Mouse (Mus musculus) mesoderm, embryonic 11.5 days (tissue): ENCODE data around the gene Cbx4.

ENCODE experiments used
- DNase-seq: peaks from one replicate; pipeline ENCODE4 v3.0.0-alpha.2; 2012; ENCODE audit warnings: low read depth, low spot score

Gene Cbx4

GRCm38 (mm10) chr11:119042466-119043272 is 43.4 kb downstream of the Cbx4 start:
- DNase-seq: no peak

DNA sequence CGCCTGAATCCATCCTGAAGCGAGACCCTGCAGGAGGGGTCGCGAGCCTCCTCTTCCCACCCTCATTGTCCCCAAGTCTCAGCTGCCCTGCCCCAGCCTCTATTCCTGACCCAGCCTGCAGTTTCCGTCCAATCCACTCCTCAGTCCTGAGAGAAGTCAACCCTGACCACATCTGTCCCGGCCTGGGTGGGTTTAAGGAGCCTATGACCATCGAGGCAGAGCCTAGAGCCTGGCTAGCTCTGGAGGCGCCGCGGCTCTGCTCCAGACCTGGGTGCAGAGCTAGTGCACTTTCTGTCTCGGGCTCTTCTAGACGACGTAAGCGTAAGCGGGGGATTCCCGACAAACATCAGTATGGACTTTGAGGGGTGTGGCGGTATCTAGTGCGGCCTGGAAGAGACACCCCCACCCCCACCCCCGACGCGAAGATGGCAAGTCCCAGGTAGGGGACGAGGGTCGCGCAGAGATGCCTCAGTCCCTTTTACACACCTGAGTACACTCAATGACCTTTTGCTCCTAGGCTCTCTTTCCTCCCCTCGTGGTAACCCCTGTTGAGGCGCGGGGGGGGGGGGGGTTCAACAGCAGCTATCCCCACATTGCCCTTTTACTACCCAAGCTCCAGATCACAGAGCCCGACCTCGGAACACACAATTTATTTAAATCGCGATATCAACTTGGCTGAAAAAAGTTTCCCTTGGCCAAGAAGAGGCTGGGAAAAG is 44.1 kb downstream of the Cbx4 start:
- no peak for DNase-seq

DNA sequence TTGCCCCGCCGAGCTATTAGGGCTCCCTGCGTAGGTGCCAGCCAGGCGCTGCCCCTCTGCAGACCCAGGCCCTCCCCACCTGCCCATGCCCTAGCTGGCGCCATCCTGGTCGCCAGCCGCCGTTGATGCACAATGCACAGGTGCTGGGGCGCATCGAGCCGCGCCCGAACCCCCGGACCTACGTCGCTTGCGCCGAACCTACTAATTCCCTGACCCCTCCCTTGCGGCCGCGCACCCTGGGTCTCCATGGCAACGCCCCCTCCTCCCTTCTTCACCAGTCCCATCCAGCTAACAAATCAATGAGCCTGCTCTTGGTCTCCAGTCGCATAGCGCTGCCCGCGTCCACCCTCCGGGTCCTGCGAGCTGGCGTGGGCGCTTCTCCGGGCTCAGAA is 44.7 kb downstream of the Cbx4 start:
- peak; percentile 76 for DNase-seq

- DNase-seq: peak; percentile 100
Observed at GRCm38 (mm10) chr11:119040600-119041324, 45.3 kb downstream of the Cbx4 start, which contains the start of gene Cbx8. Cbx8 (minus strand) TSS chr11:119040969.

GRCm38 (mm10) chr11:119039732-119040512 is 46.1 kb downstream of the Cbx4 start:
- no peak for DNase-seq

- DNase-seq: no peak
Observed at GRCm38 (mm10) chr11:119038744-119039484, 47.1 kb downstream of the Cbx4 start.

DNA sequence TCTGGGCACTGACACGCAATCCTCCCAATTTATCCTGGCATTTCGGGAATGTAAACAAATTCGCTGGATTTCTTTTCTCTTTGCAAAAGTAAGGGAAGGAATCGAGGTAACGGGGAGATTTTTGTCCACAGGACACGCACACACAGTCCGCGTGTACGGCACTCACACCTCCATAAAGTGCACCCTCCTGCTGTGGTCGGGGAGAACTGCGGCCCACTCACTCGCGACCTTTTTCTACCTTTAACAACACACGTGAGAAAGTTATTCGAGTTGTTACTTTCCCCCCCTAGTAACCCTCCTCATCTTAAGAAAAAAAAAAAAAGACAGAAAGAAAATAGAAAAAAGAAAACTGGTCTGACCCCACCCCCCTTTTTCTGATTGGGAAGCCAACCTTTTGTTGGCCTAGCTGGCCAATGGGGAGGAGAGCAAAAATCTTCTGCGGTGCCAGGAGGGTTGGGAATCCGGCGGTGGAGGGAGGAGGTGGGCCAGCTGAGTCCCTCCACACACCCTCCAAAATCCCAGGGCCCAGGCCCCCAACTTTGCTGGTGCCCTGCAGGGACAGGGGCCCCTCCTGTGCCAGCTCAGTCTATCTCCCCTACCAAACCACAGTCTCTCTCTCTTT is 48.1 kb downstream of the Cbx4 start:
- no peak for DNase-seq

- no peak for DNase-seq
Observed at GRCm38 (mm10) chr11:119036934-119037779, 48.9 kb downstream of the Cbx4 start.

GRCm38 (mm10) chr11:119036447-119036846 is 49.6 kb downstream of the Cbx4 start:
- DNase-seq: no peak

DNA sequence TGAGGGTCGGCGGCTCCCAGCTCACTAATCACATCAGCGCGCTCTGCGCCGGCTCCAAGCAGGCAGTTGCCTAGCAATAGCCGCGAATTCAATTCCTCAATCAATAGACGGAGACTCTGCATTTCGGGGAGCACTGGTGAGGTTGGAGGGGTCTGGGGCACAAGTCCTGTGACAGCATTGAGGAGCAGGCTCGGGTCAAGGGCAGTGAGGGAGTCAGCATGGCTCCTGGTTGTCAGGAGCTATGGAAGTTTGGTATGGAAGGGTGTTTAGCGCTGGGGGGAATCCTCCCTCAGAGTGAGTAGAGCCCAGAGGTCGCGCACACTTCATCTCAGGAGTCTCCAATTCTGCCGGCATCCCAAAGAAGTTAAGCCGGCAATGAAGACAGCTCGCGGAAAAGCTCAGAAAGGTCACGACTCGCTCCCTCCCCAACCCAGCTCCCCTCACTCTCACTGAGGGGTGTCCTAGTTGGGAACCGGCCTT is 50.3 kb downstream of the Cbx4 start:
- no peak for DNase-seq

DNA sequence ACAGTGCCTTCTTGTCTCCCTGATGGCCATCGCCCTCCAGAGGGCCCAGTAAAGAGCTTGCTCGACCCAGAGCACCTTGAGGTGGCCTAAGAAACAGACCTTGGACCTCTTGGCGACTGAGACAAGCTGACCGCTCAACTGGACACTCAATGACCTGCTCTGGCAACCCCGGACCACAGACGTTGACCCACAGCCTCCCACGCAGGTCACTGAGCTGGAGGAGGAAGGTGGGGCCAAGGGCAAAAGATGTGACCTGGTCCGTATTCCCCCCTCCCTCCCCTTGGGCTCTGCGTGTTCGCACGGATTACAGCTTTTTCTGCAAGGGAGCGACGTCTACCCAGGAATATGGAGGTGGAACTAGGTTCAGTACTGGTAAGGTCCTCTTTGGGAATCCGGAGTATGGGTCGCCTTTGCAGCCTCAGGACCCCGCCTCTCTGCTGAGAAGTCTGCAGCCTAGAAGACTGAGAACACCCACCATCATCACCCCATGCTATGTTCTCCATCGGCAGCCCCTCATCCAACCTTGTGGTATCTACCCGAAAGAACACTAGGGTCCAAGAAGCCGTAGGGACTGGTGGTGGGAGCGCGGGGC is 50.8 kb downstream of the Cbx4 start:
- DNase-seq: no peak

DNA sequence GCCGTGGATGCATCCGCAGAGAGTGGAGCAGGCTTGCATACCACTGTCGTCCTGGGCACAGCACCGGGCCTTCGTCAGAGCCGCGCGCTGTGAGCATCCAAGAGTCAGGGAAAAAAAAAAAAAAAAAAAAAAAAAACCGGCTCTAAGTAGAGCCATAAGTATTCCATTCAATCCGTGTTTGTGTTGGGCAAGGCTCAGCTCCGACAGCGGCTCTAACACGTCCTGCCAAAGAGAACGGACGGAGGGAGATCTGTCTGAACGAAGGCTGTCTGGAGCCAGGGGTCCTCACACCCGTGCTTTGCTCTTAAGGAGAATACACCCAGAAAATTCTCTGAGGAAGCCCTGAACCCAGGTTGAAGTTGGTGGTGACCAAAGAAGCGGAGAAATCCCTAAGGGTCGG is 51.4 kb downstream of the Cbx4 start:
- no peak for DNase-seq

GRCm38 (mm10) chr11:119033874-119034558 is 52.0 kb downstream of the Cbx4 start:
- DNase-seq: peak; percentile 85
